Comparison of ENCODE assay signal across 13 mouse cellular contexts in genomic region chr12:26877691-26878121, GRCm38 (mm10).
A peak's percentile ranks its signal among the peaks of the same experiment; 100 is the strongest.
DNase-seq lines count a peak whose midpoint lies in the region; ATAC-seq and TF ChIP-seq lines count a peak whose summit lies in the region.
"Had no signal": no experiment of that assay in that cellular context is flagged by ENCODE, and none has a peak within 500 bp of the region (broad histone marks: within the 10 kb centered on the region; RNA-seq: fewer than 3 reads in every experiment).

No protein-coding gene starts in this region.

- DNase-seq in kidney, postnatal 0 days (ENCODE audit: low spot score), result peak; percentile 14
- DNase-seq in kidney, postnatal 36 days, result no peak
- peak; percentile 58 for DNase-seq in hindbrain, embryonic 14.5 days (ENCODE audit: low spot score)
- no peak for DNase-seq in adrenal gland, postnatal 36 days
- DNase-seq in adrenal gland, adult 2 months, result no peak
- DNase-seq: gastrocnemius, postnatal 14 days; heart, postnatal 14 days; kidney, postnatal 14 days; lung, adult 18-20 months; right cerebral cortex, postnatal 4 days had no signal

- H3K4me2 ChIP-seq in kidney, postnatal 0 days (ENCODE audit: low read length), result no peak overlapping the region
- no peak overlapping the region; the same call in 1 of the 2 replicates for H3K4me2 ChIP-seq in forebrain, embryonic 12.5 days
- no peak overlapping the region for H3K4me2 ChIP-seq in hindbrain, embryonic 14.5 days (replicated peaks)
- no peak overlapping the region for H3K4me2 ChIP-seq in neural tube, embryonic 13.5 days
- H3K4me2 ChIP-seq: embryonic facial prominence, embryonic 12.5 days had no signal

- no peaks in the 10 kb centered on the region for H3K4me1 ChIP-seq in kidney, postnatal 0 days (replicated peaks; ENCODE audit: insufficient read depth, low read length)
- peaks cover 16% of the 10 kb centered on the region for H3K4me1 ChIP-seq in forebrain, embryonic 12.5 days
- H3K4me1 ChIP-seq in hindbrain, embryonic 14.5 days (replicated peaks; ENCODE audit: control insufficient read depth, insufficient read depth, low read length), result peaks cover 16% of the 10 kb centered on the region
- peaks cover 35% of the 10 kb centered on the region for H3K4me1 ChIP-seq in neural tube, embryonic 13.5 days (replicated peaks)

- no peak overlapping the region for H3K27ac ChIP-seq in kidney, postnatal 0 days
- peak overlapping the region; percentile 89 for H3K27ac ChIP-seq in forebrain, embryonic 12.5 days
- H3K27ac ChIP-seq in hindbrain, embryonic 14.5 days, result peak overlapping the region; percentile 60
- peak overlapping the region; percentile 83 for H3K27ac ChIP-seq in neural tube, embryonic 13.5 days (replicated peaks)
- H3K27ac ChIP-seq: embryonic facial prominence, embryonic 12.5 days had no signal

- ATAC-seq in kidney, postnatal 0 days (replicated peaks; ENCODE audit: low FRiP score, low read depth), result no peak
- peak; percentile 94 for ATAC-seq in forebrain, embryonic 12.5 days (ENCODE audit: low FRiP score)
- ATAC-seq in hindbrain, embryonic 14.5 days (ENCODE audit: low FRiP score), result peak; percentile 75
- ATAC-seq in neural tube, embryonic 13.5 days (ENCODE audit: low read depth), result peak; percentile 88

- H3K9me3 ChIP-seq in kidney, postnatal 0 days (replicated peaks; ENCODE audit: low read length), result no peaks in the 10 kb centered on the region
- no peaks in the 10 kb centered on the region for H3K9me3 ChIP-seq in forebrain, embryonic 12.5 days
- no peaks in the 10 kb centered on the region for H3K9me3 ChIP-seq in hindbrain, embryonic 14.5 days (ENCODE audit: control insufficient read depth, low read length)
- no peaks in the 10 kb centered on the region for H3K9me3 ChIP-seq in neural tube, embryonic 13.5 days
- H3K9me3 ChIP-seq: embryonic facial prominence, embryonic 12.5 days had no signal

- no peaks in the 10 kb centered on the region for H3K27me3 ChIP-seq in kidney, postnatal 0 days (ENCODE audit: insufficient read depth, low read length)
- H3K27me3 ChIP-seq in forebrain, embryonic 12.5 days, result no peaks in the 10 kb centered on the region
- H3K27me3 ChIP-seq in hindbrain, embryonic 14.5 days (ENCODE audit: control insufficient read depth, insufficient read depth, low read length), result no peaks in the 10 kb centered on the region
- H3K27me3 ChIP-seq in neural tube, embryonic 13.5 days, result no peaks in the 10 kb centered on the region
- H3K27me3 ChIP-seq: embryonic facial prominence, embryonic 12.5 days had no signal

- H3K4me3 ChIP-seq in kidney, postnatal 0 days (replicated peaks; ENCODE audit: low read depth, low read length), result no peak overlapping the region
- no peak overlapping the region for H3K4me3 ChIP-seq in forebrain, embryonic 12.5 days (replicated peaks)
- no peak overlapping the region for H3K4me3 ChIP-seq in hindbrain, embryonic 14.5 days (replicated peaks; ENCODE audit: low read length)
- H3K4me3 ChIP-seq in neural tube, embryonic 13.5 days, result no peak overlapping the region
- H3K4me3 ChIP-seq: embryonic facial prominence, embryonic 12.5 days had no signal

- no peak overlapping the region for H3K9ac ChIP-seq in kidney, postnatal 0 days (ENCODE audit: low read depth, low read length)
- H3K9ac ChIP-seq in forebrain, embryonic 12.5 days, result no peak overlapping the region
- H3K9ac ChIP-seq in hindbrain, embryonic 14.5 days, result no peak overlapping the region
- no peak overlapping the region for H3K9ac ChIP-seq in neural tube, embryonic 13.5 days
- H3K9ac ChIP-seq: embryonic facial prominence, embryonic 12.5 days had no signal

- H3K36me3 ChIP-seq in kidney, postnatal 0 days (ENCODE audit: insufficient read depth, low read length), result no peaks in the 10 kb centered on the region
- no peaks in the 10 kb centered on the region for H3K36me3 ChIP-seq in forebrain, embryonic 12.5 days (replicated peaks)
- no peaks in the 10 kb centered on the region for H3K36me3 ChIP-seq in hindbrain, embryonic 14.5 days (replicated peaks; ENCODE audit: control insufficient read depth, insufficient read depth)
- H3K36me3 ChIP-seq in neural tube, embryonic 13.5 days, result no peaks in the 10 kb centered on the region
- H3K36me3 ChIP-seq: embryonic facial prominence, embryonic 12.5 days had no signal

- 38% methylated on average over 2 of the region's 2 CpGs for WGBS in kidney, postnatal 0 days
- 11% methylated on average over 2 of the region's 2 CpGs for WGBS in forebrain, embryonic 12.5 days
- WGBS in hindbrain, embryonic 14.5 days, result 28% methylated on average over 2 of the region's 2 CpGs
- 14% methylated on average over 2 of the region's 2 CpGs for WGBS in neural tube, embryonic 13.5 days

- no peak for TF ChIP-seq CTCF in kidney, postnatal 0 days (IDR thresholded peaks at IDR 0.05; ENCODE audit: low read depth)

Comparison
In these comparisons a context has a peak if more than half of its experiments do, and no peak if none do; other contexts are left out.
1. DNase-seq: peak in kidney, postnatal 0 days (single experiment) and hindbrain, embryonic 14.5 days (single experiment); none in kidney, postnatal 36 days (0 of 2), adrenal gland, postnatal 36 days (0 of 2) and adrenal gland, adult 2 months (single experiment).